Mouse (Mus musculus) bone marrow, adult 2 months (tissue): ENCODE results near the gene Rmi1.

Experiments used
- CTCF ChIP-seq: fragments of 200-500 bp; IDR thresholded peaks from 2 replicates; pipeline ENCODE4 v1.5.1; 2011; ENCODE audit warnings: low read length, control low read depth; ENCODE audit not compliant: control insufficient read depth, insufficient read depth
- POLR2A ChIP-seq: fragments of 200-500 bp; IDR thresholded peaks from 2 replicates; pipeline ENCODE4 v1.6.1; 2011; ENCODE audit warnings: low read depth, mild to moderate bottlenecking, control low read depth, low read length, borderline replicate concordance; ENCODE audit not compliant: control insufficient read depth

GRCm38 (mm10) chr13:58402744-58403110 is 679 bp downstream of the Rmi1 start:
- TF ChIP-seq CTCF (no peak), POLR2A (no peak)
